Mouse (Mus musculus): Measurements from ENCODE around the gene Tctn1.

GRCm38 (mm10) chr5:122304541-122304940 lies 40.3 kb upstream of the Tctn1 start:
- TF ChIP-seq CTCF (IDR thresholded peaks at IDR 0.05; ENCODE audit: low read depth) = no peak
- no peak for TF ChIP-seq EP300 (IDR thresholded peaks at IDR 0.05; ENCODE audit: low read depth)
